Mouse (Mus musculus): ENCODE measurements around the gene Serp2. TPM values are rescaled to one million over a fixed set of nuclear protein-coding genes. Genes with fewer than 3 reads are reported as not detected.

The Serp2 gene
- polyA plus RNA-seq, 1 experiment, result 6.1 TPM

- peak overlapping the region; percentile 86; the same call in 1 of the 2 replicates for H3K4me3 ChIP-seq (ENCODE audit: low read depth, low read length)
- peak overlapping the region; percentile 88; the same call in 1 of the 2 replicates for H3K9ac ChIP-seq (ENCODE audit: low read depth, poor library complexity, severe bottlenecking)
- peaks cover 26% of the 10 kb centered on the region for H3K36me3 ChIP-seq (ENCODE audit: control insufficient read depth, insufficient read depth, low read length, poor library complexity, severe bottlenecking)
- H3K9me3 ChIP-seq (replicated peaks; ENCODE audit: control insufficient read depth, insufficient read depth, low read length, poor library complexity, severe bottlenecking), result no peaks in the 10 kb centered on the region
- no peaks in the 10 kb centered on the region for H3K27me3 ChIP-seq (ENCODE audit: control insufficient read depth, insufficient read depth, low read length, poor library complexity, severe bottlenecking)
- 0 out of 2 replicates have a peak overlapping the region, but pooled peaks have one; percentile 26 for H3K27ac ChIP-seq (ENCODE audit: insufficient read depth, low read length)
- TF ChIP-seq POLR2A (IDR thresholded peaks at IDR 0.05; ENCODE audit: insufficient read depth, low read length) (no peak), EP300 (IDR thresholded peaks at IDR 0.05; ENCODE audit: insufficient read depth, low read depth, low read length) (no peak), CTCF (IDR thresholded peaks at IDR 0.05; ENCODE audit: low read depth, low read length) (no peak)
- H3K4me1 ChIP-seq (ENCODE audit: control insufficient read depth, insufficient read depth, low read length), result peaks cover 2% of the 10 kb centered on the region
Observed at GRCm38 (mm10) chr14:76507357-76507756, 49.3 kb downstream of the Serp2 start.

- H3K4me1 ChIP-seq (ENCODE audit: control insufficient read depth, insufficient read depth, low read length), result peaks cover 2% of the 10 kb centered on the region
- no peaks in the 10 kb centered on the region for H3K27me3 ChIP-seq (ENCODE audit: control insufficient read depth, insufficient read depth, low read length, poor library complexity, severe bottlenecking)
- H3K4me3 ChIP-seq (ENCODE audit: low read depth, low read length), result peak overlapping the region; percentile 86
- H3K9me3 ChIP-seq (replicated peaks; ENCODE audit: control insufficient read depth, insufficient read depth, low read length, poor library complexity, severe bottlenecking), result no peaks in the 10 kb centered on the region
- H3K36me3 ChIP-seq (ENCODE audit: control insufficient read depth, insufficient read depth, low read length, poor library complexity, severe bottlenecking), result peaks cover 26% of the 10 kb centered on the region
- H3K9ac ChIP-seq (ENCODE audit: low read depth, poor library complexity, severe bottlenecking), result peak overlapping the region; percentile 88
- no peak for TF ChIP-seq POLR2A (IDR thresholded peaks at IDR 0.05; ENCODE audit: insufficient read depth, low read length)
- no peak for TF ChIP-seq EP300 (IDR thresholded peaks at IDR 0.05; ENCODE audit: insufficient read depth, low read depth, low read length)
- no peak for TF ChIP-seq CTCF (IDR thresholded peaks at IDR 0.05; ENCODE audit: low read depth, low read length)
- peak overlapping the region; percentile 77 for H3K27ac ChIP-seq (ENCODE audit: insufficient read depth, low read length)
Observed at GRCm38 (mm10) chr14:76506425-76507205, 50.1 kb downstream of the Serp2 start.

- Histone ChIP-seq H3K9ac (ENCODE audit: low read depth, poor library complexity, severe bottlenecking) (peak overlapping the region; percentile 88), H3K9me3 (replicated peaks; ENCODE audit: control insufficient read depth, insufficient read depth, low read length, poor library complexity, severe bottlenecking) (no peaks in the 10 kb centered on the region), H3K27me3 (ENCODE audit: control insufficient read depth, insufficient read depth, low read length, poor library complexity, severe bottlenecking) (no peaks in the 10 kb centered on the region), H3K36me3 (ENCODE audit: control insufficient read depth, insufficient read depth, low read length, poor library complexity, severe bottlenecking) (peaks cover 26% of the 10 kb centered on the region), H3K4me3 (ENCODE audit: low read depth, low read length) (peak overlapping the region; percentile 86), H3K4me1 (ENCODE audit: control insufficient read depth, insufficient read depth, low read length) (peaks cover 2% of the 10 kb centered on the region), H3K27ac (ENCODE audit: insufficient read depth, low read length) (peak overlapping the region; percentile 88)
- TF ChIP-seq CTCF (IDR thresholded peaks at IDR 0.05; ENCODE audit: low read depth, low read length) (no peak), EP300 (IDR thresholded peaks at IDR 0.05; ENCODE audit: insufficient read depth, low read depth, low read length) (peak; percentile 93), POLR2A (IDR thresholded peaks at IDR 0.05; ENCODE audit: insufficient read depth, low read length) (no peak)
Observed at GRCm38 (mm10) chr14:76505439-76506220, 51.1 kb downstream of the Serp2 start.

- Histone ChIP-seq H3K4me1 (ENCODE audit: control insufficient read depth, insufficient read depth, low read length) (peaks cover 2% of the 10 kb centered on the region), H3K4me3 (ENCODE audit: low read depth, low read length) (peak overlapping the region; percentile 86), H3K27ac (ENCODE audit: insufficient read depth, low read length) (peak overlapping the region; percentile 89), H3K9ac (ENCODE audit: low read depth, poor library complexity, severe bottlenecking) (peak overlapping the region; percentile 88), H3K9me3 (replicated peaks; ENCODE audit: control insufficient read depth, insufficient read depth, low read length, poor library complexity, severe bottlenecking) (no peaks in the 10 kb centered on the region), H3K36me3 (ENCODE audit: control insufficient read depth, insufficient read depth, low read length, poor library complexity, severe bottlenecking) (peaks cover 26% of the 10 kb centered on the region), H3K27me3 (ENCODE audit: control insufficient read depth, insufficient read depth, low read length, poor library complexity, severe bottlenecking) (no peaks in the 10 kb centered on the region)
- no peak for TF ChIP-seq CTCF (IDR thresholded peaks at IDR 0.05; ENCODE audit: low read depth, low read length)
- TF ChIP-seq POLR2A (IDR thresholded peaks at IDR 0.05; ENCODE audit: insufficient read depth, low read length), result no peak
- no peak for TF ChIP-seq EP300 (IDR thresholded peaks at IDR 0.05; ENCODE audit: insufficient read depth, low read depth, low read length)
Observed at GRCm38 (mm10) chr14:76505101-76505438, 51.6 kb downstream of the Serp2 start.

- H3K9me3 ChIP-seq (replicated peaks; ENCODE audit: control insufficient read depth, insufficient read depth, low read length, poor library complexity, severe bottlenecking), result no peaks in the 10 kb centered on the region
- no peaks in the 10 kb centered on the region for H3K27me3 ChIP-seq (ENCODE audit: control insufficient read depth, insufficient read depth, low read length, poor library complexity, severe bottlenecking)
- peak overlapping the region; percentile 89 for H3K27ac ChIP-seq (ENCODE audit: insufficient read depth, low read length)
- TF ChIP-seq EP300 (IDR thresholded peaks at IDR 0.05; ENCODE audit: insufficient read depth, low read depth, low read length), result peak; percentile 74
- peak; percentile 99 for TF ChIP-seq POLR2A (IDR thresholded peaks at IDR 0.05; ENCODE audit: insufficient read depth, low read length)
- no peak for TF ChIP-seq CTCF (IDR thresholded peaks at IDR 0.05; ENCODE audit: low read depth, low read length)
- peaks cover 26% of the 10 kb centered on the region for H3K36me3 ChIP-seq (ENCODE audit: control insufficient read depth, insufficient read depth, low read length, poor library complexity, severe bottlenecking)
- H3K4me1 ChIP-seq (ENCODE audit: control insufficient read depth, insufficient read depth, low read length), result peaks cover 2% of the 10 kb centered on the region
- peak overlapping the region; percentile 88 for H3K9ac ChIP-seq (ENCODE audit: low read depth, poor library complexity, severe bottlenecking)
- peak overlapping the region; percentile 86 for H3K4me3 ChIP-seq (ENCODE audit: low read depth, low read length)
Observed at GRCm38 (mm10) chr14:76504121-76504737, 52.5 kb downstream of the Serp2 start.
